Mouse (Mus musculus): ENCODE data around the gene Eif3i.

- peak; percentile 75 for TF ChIP-seq CTCF (IDR thresholded peaks at IDR 0.05)
- no peak for TF ChIP-seq EP300 (IDR thresholded peaks at IDR 0.05)
These were observed 23.5 kb downstream of the Eif3i start for GRCm38 (mm10) chr4:129576863-129577491.

Measured in lung, postnatal 0 days (tissue).